Mouse (Mus musculus) megakaryocyte, adult 5-6 weeks (primary cell): ENCODE results near the gene Uncx. TPM values are rescaled to one million over a fixed set of nuclear protein-coding genes. Genes with fewer than 3 reads are reported as not detected.
"Not testable (repeated sequence)": the region's sequence is repeated elsewhere in the genome, so short reads cannot be mapped to it uniquely, and the experiment has no call there.

Experiments used
- ATAC-seq: 2 replicates; pipeline ENCODE4 v1.8.0; 2016; ENCODE audit warnings: mild to moderate bottlenecking, inconsistent platforms; ENCODE audit not compliant: poor library complexity, severe bottlenecking
- total RNA-seq, 2 experiments: library from RNA; stranded (forward) in 1 of 2; stranded (reverse) in 1 of 2; fragments of 153-499, 151-499 nt in 1 of 2; fragments of 221-1000, 200-1000 nt in 1 of 2; gene quantifications; 2 replicates each; pipeline versions ENCODE4 v1.2.3 to v1.2.4; 2015 to 2017

Gene Uncx
- total RNA-seq, 2 experiments from 2014 or later: not detected

- ATAC-seq: no peak
These were observed 16.5 kb downstream of the Uncx start for GRCm38 (mm10) chr5:139559782-139560181.

GRCm38 (mm10) chr5:139561363-139562001, 18.2 kb downstream of the Uncx start:
- no peak for ATAC-seq

- no peak for ATAC-seq
These were observed 21.4 kb downstream of the Uncx start for GRCm38 (mm10) chr5:139564663-139565062.

- ATAC-seq: no peak
These were observed 22.2 kb downstream of the Uncx start for GRCm38 (mm10) chr5:139565462-139565861.

- no peak for ATAC-seq
These were observed 23.5 kb downstream of the Uncx start for GRCm38 (mm10) chr5:139566640-139567399.

GRCm38 (mm10) chr5:139568079-139568478, 24.8 kb downstream of the Uncx start:
- no peak for ATAC-seq

- ATAC-seq: no peak
These were observed 29.2 kb downstream of the Uncx start for GRCm38 (mm10) chr5:139572526-139572925.

- no peak for ATAC-seq
These were observed 30.5 kb downstream of the Uncx start for GRCm38 (mm10) chr5:139573606-139574311.

GRCm38 (mm10) chr5:139575054-139575453, 31.8 kb downstream of the Uncx start:
- ATAC-seq: no peak

GRCm38 (mm10) chr5:139580171-139580743, 37.0 kb downstream of the Uncx start:
- ATAC-seq: no peak

GRCm38 (mm10) chr5:139581308-139581868, 38.1 kb downstream of the Uncx start:
- ATAC-seq: no peak

GRCm38 (mm10) chr5:139584971-139585747, 41.9 kb downstream of the Uncx start:
- no peak for ATAC-seq

GRCm38 (mm10) chr5:139585748-139586060, 42.4 kb downstream of the Uncx start:
- ATAC-seq: no peak

- ATAC-seq: not testable (repeated sequence)
These were observed 44.2 kb downstream of the Uncx start for GRCm38 (mm10) chr5:139587459-139587858.

- not testable (repeated sequence) for ATAC-seq
These were observed 47.5 kb downstream of the Uncx start for GRCm38 (mm10) chr5:139590682-139591360.

GRCm38 (mm10) chr5:139592011-139592410, 48.7 kb downstream of the Uncx start:
- no peak for ATAC-seq

GRCm38 (mm10) chr5:139592850-139593249, 49.6 kb downstream of the Uncx start:
- ATAC-seq: no peak

GRCm38 (mm10) chr5:139593746-139594145, 50.5 kb downstream of the Uncx start:
- ATAC-seq: no peak

- no peak for ATAC-seq
These were observed 51.7 kb downstream of the Uncx start for GRCm38 (mm10) chr5:139595001-139595400.
